11 mouse cellular contexts compared by ENCODE assay signal in genomic region chr8:83916015-83916414, GRCm38 (mm10). TPM values are rescaled to one million over a fixed set of nuclear protein-coding genes. Genes with fewer than 3 reads are reported as not detected.
DNase-seq lines count a peak whose midpoint lies in the region; TF ChIP-seq lines count a peak whose summit lies in the region.
"Had no signal": no experiment of that assay in that cellular context is flagged by ENCODE, and none has a peak within 500 bp of the region (broad histone marks: within the 10 kb centered on the region; RNA-seq: fewer than 3 reads in every experiment).

No protein-coding gene starts in this region.

- H3K27ac ChIP-seq in gastrocnemius, adult 2 months, result peak overlapping the region; percentile 31; the same call in 1 of the 2 replicates
- H3K27ac ChIP-seq: liver, embryonic 12.5 days had no signal

- no peak for TF ChIP-seq CTCF in gastrocnemius, adult 2 months (IDR thresholded peaks at IDR 0.05)

- peak; percentile 39 for DNase-seq in gastrocnemius, adult 2 months
- DNase-seq in gastrocnemius, postnatal 25 days, result no peak
- DNase-seq in left cerebral cortex, adult 18-20 months (ENCODE audit: low spot score in 2 of 2), result peak; percentile 67 to 83
- no peak for DNase-seq in left cerebral cortex, adult 11 months (ENCODE audit: low spot score)
- DNase-seq in layer of hippocampus, adult 18-20 months (ENCODE audit: low spot score in 2 of 2), result peak; percentile 63 to 77
- DNase-seq in right cerebral cortex, postnatal 10 days (ENCODE audit: low spot score in 2 of 2), result peak; percentile 79 to 83
- DNase-seq in gastrocnemius, postnatal 14 days, result no peak
- no peak for DNase-seq in kidney, postnatal 4 days
- DNase-seq: adrenal gland, postnatal 10 days; lung, postnatal 36 days had no signal

- intact Hi-C loops in gastrocnemius, adult 2 months (cut with DNase I), result no loop called here
- intact Hi-C loops in gastrocnemius, postnatal 14 days (cut with DNase I; ENCODE audit: low total_unique reads), result no loop called here

- no peak overlapping the region for H3K4me3 ChIP-seq in gastrocnemius, adult 2 months
- H3K4me3 ChIP-seq: liver, embryonic 12.5 days had no signal

RNA-seq across cellular contexts. Expression of gene Adgrl1, which starts 16.1 kb away (rescaled TPM):
- 10 to 100 TPM; 14.7 to 22.5 TPM for total RNA-seq in gastrocnemius, adult 2 months (2021)
- total RNA-seq in gastrocnemius, postnatal 25 days (2021), result 10 to 100 TPM; 23.7 to 26.0 TPM
- 100 to 1,000 TPM; 348 to 367 TPM for total RNA-seq in left cerebral cortex, adult 18-20 months (2021)
- total RNA-seq in layer of hippocampus, adult 18-20 months (2021), result 100 to 1,000 TPM; 306 to 309 TPM
- total RNA-seq in gastrocnemius, postnatal 14 days (2021), result 10 to 100 TPM; 16.2 to 17.2 TPM

RNA-seq across cellular contexts. Expression of gene Gm10644, which starts 39.0 kb away (rescaled TPM):
- under 1 TPM; 0.64 to 0.84 TPM for total RNA-seq in gastrocnemius, adult 2 months (2021)
- total RNA-seq in gastrocnemius, postnatal 25 days (2021), result under 1 TPM; 0.24 to 0.26 TPM
- total RNA-seq in left cerebral cortex, adult 18-20 months (2021), result under 1 TPM; 0.53 to 0.66 TPM
- under 1 TPM; 0.68 to 0.72 TPM for total RNA-seq in layer of hippocampus, adult 18-20 months (2021)
- total RNA-seq in gastrocnemius, postnatal 14 days (2021), result under 1 TPM; 0.11 to 0.14 TPM

RNA-seq across cellular contexts. Expression of gene Asf1b, which starts 39.3 kb away (rescaled TPM):
- total RNA-seq in gastrocnemius, adult 2 months (2021), result under 1 TPM; 0.23 to 0.42 TPM
- under 1 TPM; 0.54 to 0.96 TPM for total RNA-seq in gastrocnemius, postnatal 25 days (2021)
- total RNA-seq in left cerebral cortex, adult 18-20 months (2021), result under 1 TPM; 0.37 to 0.42 TPM
- under 1 TPM; 0.36 to 0.47 TPM for total RNA-seq in layer of hippocampus, adult 18-20 months (2021)
- 1 to 10 TPM; 2.0 to 3.1 TPM for total RNA-seq in gastrocnemius, postnatal 14 days (2021)

RNA-seq across cellular contexts. Expression of gene Prkaca, which starts 56.8 kb away (rescaled TPM):
- 100 to 1,000 TPM; 137 to 165 TPM for total RNA-seq in gastrocnemius, adult 2 months (2021)
- total RNA-seq in gastrocnemius, postnatal 25 days (2021), result 100 to 1,000 TPM; 163 to 177 TPM
- 100 to 1,000 TPM; 259 to 269 TPM for total RNA-seq in left cerebral cortex, adult 18-20 months (2021)
- 100 to 1,000 TPM; 274 to 277 TPM for total RNA-seq in layer of hippocampus, adult 18-20 months (2021)
- 100 to 1,000 TPM; 319 to 324 TPM for total RNA-seq in gastrocnemius, postnatal 14 days (2021)

Comparison
In these comparisons a context has a peak if more than half of its experiments do, and no peak if none do; other contexts are left out.
1. DNase-seq: peak in gastrocnemius, adult 2 months (single experiment), left cerebral cortex, adult 18-20 months (2 of 2), layer of hippocampus, adult 18-20 months (2 of 2) and right cerebral cortex, postnatal 10 days (2 of 2); none in gastrocnemius, postnatal 25 days (single experiment), left cerebral cortex, adult 11 months (single experiment), gastrocnemius, postnatal 14 days (single experiment) and kidney, postnatal 4 days (0 of 2).
2. RNA of gene Adgrl1, which starts 16.1 kb away (total RNA-seq): 348 to 367 TPM in left cerebral cortex, adult 18-20 months and 306 to 309 TPM in layer of hippocampus, adult 18-20 months; 23.7 to 26.0 TPM in gastrocnemius, postnatal 25 days, 14.7 to 22.5 TPM in gastrocnemius, adult 2 months and 16.2 to 17.2 TPM in gastrocnemius, postnatal 14 days; every median in the first group is over 10 times any median in the second.